Mouse (Mus musculus) liver, embryonic 15.5 days (tissue): ENCODE results near the gene Aurkb. TPM values are rescaled to one million over a fixed set of nuclear protein-coding genes. Genes with fewer than 3 reads are reported as not detected.
A peak's percentile ranks its signal among the peaks of the same experiment; 100 is the strongest.

Experiments
- ATAC-seq: fragments of 200-750 bp; cut with Nextera tagmentation; 2 replicates; pipeline ENCODE4 v1.8.0; 2017; ENCODE audit warnings: moderate number of reproducible peaks, mild to moderate bottlenecking, moderate library complexity; ENCODE audit not compliant: insufficient read depth
- H3K27ac ChIP-seq: fragments of 300-500 bp; sonication (generic); replicated peaks from 2 replicates; pipeline ENCODE4 v1.5.1; 2015; ENCODE audit warnings: mild to moderate bottlenecking, inconsistent platforms
- H3K27me3 ChIP-seq: fragments of 300-500 bp; sonication (generic); 2 replicates; pipeline ENCODE4 v1.6.1; 2015; ENCODE audit warnings: mild to moderate bottlenecking, inconsistent platforms
- H3K36me3 ChIP-seq: fragments of 300-500 bp; sonication (generic); replicated peaks from 2 replicates; pipeline ENCODE4 v1.6.1; 2015; ENCODE audit warnings: moderate library complexity, mild to moderate bottlenecking, inconsistent platforms
- H3K4me1 ChIP-seq: fragments of 300-500 bp; sonication (generic); replicated peaks from 2 replicates; pipeline ENCODE4 v1.6.1; 2015; ENCODE audit warnings: inconsistent platforms
- H3K4me2 ChIP-seq: fragments of 300-500 bp; sonication (generic); 2 replicates; pipeline ENCODE4 v1.6.1; 2015; ENCODE audit warnings: moderate library complexity, mild to moderate bottlenecking, inconsistent platforms
- H3K4me3 ChIP-seq: fragments of 300-500 bp; sonication (generic); replicated peaks from 2 replicates; pipeline ENCODE4 v1.5.1; 2015; ENCODE audit warnings: mild to moderate bottlenecking, inconsistent platforms
- H3K9ac ChIP-seq: fragments of 300-500 bp; sonication (generic); 2 replicates; pipeline ENCODE4 v1.6.1; 2015; ENCODE audit warnings: moderate library complexity, mild to moderate bottlenecking, inconsistent platforms
- H3K9me3 ChIP-seq: fragments of 300-500 bp; sonication (generic); replicated peaks from 2 replicates; pipeline ENCODE4 v1.6.1; 2016; ENCODE audit warnings: inconsistent platforms
- WGBS: fragments of 180-500 bp; shearing (Covaris S2); methylation state at CpG from one replicate; pipeline ENCODE4 v1.1.7; 2015; ENCODE audit warnings: mixed read lengths; ENCODE audit not compliant: insufficient replicate concordance; 5-methylcytosine and 5-hydroxymethylcytosine counted together
- polyA plus RNA-seq: library from polyadenylated mRNA; unstranded; fragments of >200 nt; fragmentation: Nextera tagmentation; extraction: Ambion mirVana; gene quantifications from 2 replicates; pipeline ENCODE4 v1.2.1, GENCODE M21; 2015

Aurkb gene
- polyA plus RNA-seq, 1 experiment from 2014 or later, result 111 TPM

GRCm38 (mm10) chr11:69066163-69066861 is 20.9 kb downstream of the Aurkb start:
- Histone ChIP-seq H3K4me2 (peak overlapping the region; percentile 87), H3K36me3 (no peaks in the 10 kb centered on the region), H3K4me1 (peaks cover 68% of the 10 kb centered on the region), H3K4me3 (peak overlapping the region; percentile 57), H3K9me3 (no peaks in the 10 kb centered on the region), H3K27me3 (no peaks in the 10 kb centered on the region), H3K27ac (peak overlapping the region; percentile 66), H3K9ac (peak overlapping the region; percentile 56)
- 3% methylated on average over 29 of the region's 29 CpGs for WGBS
- ATAC-seq, result 0 out of 2 replicates have a peak, but pooled peaks have one; percentile 16

GRCm38 (mm10) chr11:69066956-69067355 is 21.5 kb downstream of the Aurkb start:
- Histone ChIP-seq H3K9me3 (no peaks in the 10 kb centered on the region), H3K27ac (peak overlapping the region; percentile 66; the same call in 1 of the 2 replicates), H3K4me3 (peak overlapping the region; percentile 57), H3K4me1 (peaks cover 70% of the 10 kb centered on the region), H3K36me3 (no peaks in the 10 kb centered on the region), H3K27me3 (no peaks in the 10 kb centered on the region), H3K4me2 (peak overlapping the region; percentile 87), H3K9ac (peak overlapping the region; percentile 56)
- ATAC-seq, result no peak
- 12% methylated on average over 8 of the region's 8 CpGs for WGBS

GRCm38 (mm10) chr11:69067601-69068000 is 22.2 kb downstream of the Aurkb start:
- WGBS, result 52% methylated on average over 6 of the region's 6 CpGs
- Histone ChIP-seq H3K9ac (no peak overlapping the region), H3K27me3 (no peaks in the 10 kb centered on the region), H3K4me3 (no peak overlapping the region), H3K4me1 (peaks cover 73% of the 10 kb centered on the region), H3K9me3 (no peaks in the 10 kb centered on the region), H3K36me3 (no peaks in the 10 kb centered on the region), H3K27ac (no peak overlapping the region), H3K4me2 (no peak overlapping the region)
- ATAC-seq, result no peak

GRCm38 (mm10) chr11:69070093-69070492 is 24.6 kb downstream of the Aurkb start:
- Histone ChIP-seq H3K4me1 (peaks cover 78% of the 10 kb centered on the region), H3K9me3 (no peaks in the 10 kb centered on the region)
- 2% methylated on average over 13 of the region's 13 CpGs for WGBS

GRCm38 (mm10) chr11:69070590-69071222 is 25.3 kb downstream of the Aurkb start, which contains the start of gene Tmem107:
Gene Tmem107 (plus strand): TSS chr11:69070806.
- Histone ChIP-seq H3K4me3 (peak within 1 kb of the TSS; percentile 75), H3K27me3 (no peaks in the 10 kb centered on the region), H3K4me1 (peaks cover 77% of the 10 kb centered on the region), H3K27ac (peak within 1 kb of the TSS; percentile 87), H3K36me3 (no peaks in the 10 kb centered on the region), H3K9me3 (no peaks in the 10 kb centered on the region), H3K4me2 (peak within 1 kb of the TSS; percentile 91), H3K9ac (peak within 1 kb of the TSS; percentile 81)
- under 1% methylated on average over 47 of the region's 47 CpGs for WGBS
- peak; percentile 79 for ATAC-seq

More at GRCm38 (mm10) chr11:69070093-69070492, 24.6 kb downstream of the Aurkb start:
- peak overlapping the region; percentile 87 for H3K27ac ChIP-seq
- peak overlapping the region; percentile 75 for H3K4me3 ChIP-seq
- ATAC-seq, result no peak
- peak overlapping the region; percentile 81 for H3K9ac ChIP-seq
- peak overlapping the region; percentile 91 for H3K4me2 ChIP-seq
- no peaks in the 10 kb centered on the region for H3K36me3 ChIP-seq
- H3K27me3 ChIP-seq, result no peaks in the 10 kb centered on the region

GRCm38 (mm10) chr11:69071262-69071661 is 25.8 kb downstream of the Aurkb start:
- Histone ChIP-seq H3K27me3 (no peaks in the 10 kb centered on the region), H3K36me3 (no peaks in the 10 kb centered on the region), H3K4me3 (peak overlapping the region; percentile 75), H3K4me1 (peaks cover 73% of the 10 kb centered on the region), H3K27ac (peak overlapping the region; percentile 87), H3K4me2 (peak overlapping the region; percentile 91), H3K9ac (peak overlapping the region; percentile 81), H3K9me3 (no peaks in the 10 kb centered on the region)
- ATAC-seq, result no peak
- WGBS, result 28% methylated on average over 9 of the region's 9 CpGs

- H3K27me3 ChIP-seq, result no peaks in the 10 kb centered on the region
- no peaks in the 10 kb centered on the region for H3K9me3 ChIP-seq
- WGBS, result 80% methylated on average over 11 of the region's 11 CpGs
- peak overlapping the region; percentile 46; the same call in 1 of the 2 replicates for H3K4me3 ChIP-seq
- H3K9ac ChIP-seq, result peak overlapping the region; percentile 60; the same call in 1 of the 2 replicates
- peaks cover 64% of the 10 kb centered on the region for H3K4me1 ChIP-seq
- no peaks in the 10 kb centered on the region for H3K36me3 ChIP-seq
- no peak for ATAC-seq
- H3K27ac ChIP-seq, result peak overlapping the region; percentile 90
- H3K4me2 ChIP-seq, result peak overlapping the region; percentile 91
Observed at GRCm38 (mm10) chr11:69072234-69072633, 26.8 kb downstream of the Aurkb start.

GRCm38 (mm10) chr11:69072666-69073064 is 27.2 kb downstream of the Aurkb start:
- H3K36me3 ChIP-seq, result no peaks in the 10 kb centered on the region
- H3K4me2 ChIP-seq, result peak overlapping the region; percentile 91
- ATAC-seq, result no peak
- peak overlapping the region; percentile 46 for H3K4me3 ChIP-seq
- H3K4me1 ChIP-seq, result peaks cover 60% of the 10 kb centered on the region
- peak overlapping the region; percentile 90 for H3K27ac ChIP-seq
- 16% methylated on average over 9 of the region's 9 CpGs for WGBS
- H3K9ac ChIP-seq, result peak overlapping the region; percentile 60
- no peaks in the 10 kb centered on the region for H3K9me3 ChIP-seq
- H3K27me3 ChIP-seq, result no peaks in the 10 kb centered on the region

- Histone ChIP-seq H3K4me1 (peaks cover 58% of the 10 kb centered on the region), H3K27ac (peak overlapping the region; percentile 90), H3K9ac (peak overlapping the region; percentile 60), H3K4me3 (peak overlapping the region; percentile 46), H3K9me3 (no peaks in the 10 kb centered on the region), H3K4me2 (peak overlapping the region; percentile 91), H3K36me3 (no peaks in the 10 kb centered on the region), H3K27me3 (no peaks in the 10 kb centered on the region)
- ATAC-seq, result peak; percentile 71
- under 1% methylated on average over 14 of the region's 14 CpGs for WGBS
Observed at GRCm38 (mm10) chr11:69073065-69073888, 27.8 kb downstream of the Aurkb start.

- Histone ChIP-seq H3K9ac (peak overlapping the region; percentile 60; the same call in 1 of the 2 replicates), H3K9me3 (no peaks in the 10 kb centered on the region), H3K4me2 (0 out of 2 replicates have a peak overlapping the region, but pooled peaks have one; percentile 1), H3K27me3 (no peaks in the 10 kb centered on the region), H3K4me3 (no peak overlapping the region), H3K27ac (peak overlapping the region; percentile 90), H3K36me3 (no peaks in the 10 kb centered on the region), H3K4me1 (peaks cover 58% of the 10 kb centered on the region)
- 46% methylated on average over 6 of the region's 6 CpGs for WGBS
- no peak for ATAC-seq
Observed at GRCm38 (mm10) chr11:69073951-69074775, 28.7 kb downstream of the Aurkb start.
